Mouse (Mus musculus) MEL (cell line): Measurements from ENCODE around the gene Slc16a9.

Experiments
- CTCF ChIP-seq, 3 experiments: IDR thresholded peaks in 2 of 3; conservative IDR thresholded peaks in 1 of 3; 2 replicates each; pipeline ENCODE4 v1.5.1; 2011 to 2012; ENCODE audit warnings: low read length in 3 of 3, low read depth in 2 of 3, mild to moderate bottlenecking in 2 of 3, improper control_type of control experiment in 1 of 3, inconsistent platforms in 1 of 3, mixed read lengths in 1 of 3, moderate library complexity in 1 of 3; ENCODE audit not compliant: control insufficient read depth in 1 of 3, insufficient read depth in 1 of 3, poor library complexity in 1 of 3, severe bottlenecking in 1 of 3
- ELF1 ChIP-seq: IDR thresholded peaks from 2 replicates; pipeline ENCODE4 v1.6.1; 2014; ENCODE audit warnings: low read depth, mild to moderate bottlenecking, inconsistent platforms, low read length, improper control_type of control experiment, moderate library complexity
- GABPA ChIP-seq: IDR thresholded peaks from 2 replicates; pipeline ENCODE4 v1.6.1; 2012; ENCODE audit warnings: low read depth, mild to moderate bottlenecking, inconsistent platforms, low read length, improper control_type of control experiment, moderate library complexity
- MAFK ChIP-seq: IDR thresholded peaks from 2 replicates; pipeline ENCODE4 v1.6.1; 2011; ENCODE audit warnings: low read depth, mild to moderate bottlenecking, low read length, improper control_type of control experiment, borderline replicate concordance
- MEF2A ChIP-seq: IDR thresholded peaks from 2 replicates; pipeline ENCODE4 v1.6.1; 2014; ENCODE audit warnings: low read depth, mild to moderate bottlenecking, inconsistent platforms, low read length, improper control_type of control experiment; ENCODE audit not compliant: poor library complexity, insufficient replicate concordance, severe bottlenecking; ENCODE audit errors: extremely low read depth

DNA sequence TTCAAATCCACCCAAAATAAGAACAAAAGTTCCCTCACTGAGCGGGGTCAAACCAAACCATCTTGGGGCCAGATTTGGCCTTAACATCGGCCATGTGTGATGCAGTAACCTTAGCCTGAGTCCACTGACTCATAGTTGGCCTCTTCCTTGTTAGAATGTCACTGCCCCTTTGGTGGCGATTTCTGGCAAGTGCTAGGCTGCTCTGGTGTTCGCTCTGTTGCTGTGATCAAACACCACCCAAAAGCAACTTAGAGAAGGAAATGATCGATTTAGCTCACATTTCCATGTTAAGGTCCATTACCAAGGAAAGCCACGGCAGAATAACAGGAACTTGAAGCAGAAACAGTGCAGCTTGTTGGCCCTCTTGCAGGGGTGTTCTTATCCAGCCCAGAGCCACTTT, 5.9 kb downstream of the Slc16a9 start:
- TF ChIP-seq ELF1 (no peak), MEF2A (no peak), GABPA (no peak), CTCF (IDR thresholded peaks at IDR 0.05 in 2 of 3, conservative IDR thresholded peaks at IDR 0.05 in 1 of 3; ENCODE audit: control insufficient read depth in 1 of 3, insufficient read depth in 1 of 3, low read depth in 2 of 3, low read length in 3 of 3, poor library complexity in 1 of 3, severe bottlenecking in 1 of 3) (no peak), MAFK (no peak)
